Mouse (Mus musculus) midbrain, embryonic 14.5 days (tissue): Measurements from ENCODE around the gene Stambpl1. TPM values are rescaled to one million over a fixed set of nuclear protein-coding genes. Genes with fewer than 3 reads are reported as not detected.

Source experiments
- ATAC-seq: fragments of 200-750 bp; cut with Nextera tagmentation; 2 replicates; pipeline ENCODE4 v1.8.0; 2017; ENCODE audit warnings: moderate number of reproducible peaks, moderate library complexity; ENCODE audit not compliant: low FRiP score, low TSS enrichment
- DNase-seq: peaks from one replicate; pipeline ENCODE4 v3.0.0-alpha.2; 2015
- H3K27ac ChIP-seq: fragments of 300-500 bp; sonication (generic); replicated peaks from 2 replicates; pipeline ENCODE4 v1.5.1; 2014; ENCODE audit warnings: mild to moderate bottlenecking, low read depth, low read length, moderate library complexity
- H3K27me3 ChIP-seq: fragments of 300-500 bp; sonication (generic); 2 replicates; pipeline ENCODE4 v1.6.1; 2014; ENCODE audit warnings: low read length, control low read depth, mixed read lengths; ENCODE audit not compliant: control insufficient read depth, insufficient read depth
- H3K36me3 ChIP-seq: fragments of 300-500 bp; sonication (generic); 2 replicates; pipeline ENCODE4 v1.6.1; 2014; ENCODE audit warnings: low read length, control low read depth; ENCODE audit not compliant: control insufficient read depth, insufficient read depth
- H3K4me1 ChIP-seq: fragments of 300-500 bp; sonication (generic); 2 replicates; pipeline ENCODE4 v1.6.1; 2014; ENCODE audit warnings: mild to moderate bottlenecking, antibody characterized with exemption, low read length, control low read depth; ENCODE audit not compliant: control insufficient read depth, insufficient read depth
- H3K4me2 ChIP-seq: fragments of 300-500 bp; sonication (generic); 2 replicates; pipeline ENCODE4 v1.6.1; 2014; ENCODE audit warnings: mild to moderate bottlenecking, low read length, moderate library complexity
- H3K4me3 ChIP-seq: fragments of 300-500 bp; sonication (generic); replicated peaks from 2 replicates; pipeline ENCODE4 v1.5.1; 2014; ENCODE audit warnings: low read depth, low read length
- H3K9ac ChIP-seq: fragments of 300-500 bp; sonication (generic); replicated peaks from 2 replicates; pipeline ENCODE4 v1.6.1; 2014; ENCODE audit warnings: mild to moderate bottlenecking, low read length, moderate library complexity
- H3K9me3 ChIP-seq: fragments of 300-500 bp; sonication (generic); 2 replicates; pipeline ENCODE4 v1.6.1; 2016; ENCODE audit warnings: low read length, control low read depth, mixed read lengths; ENCODE audit not compliant: control insufficient read depth
- WGBS: fragments of 180-500 bp; shearing (Covaris S2); extraction: QIAGEN DNeasy Blood & Tissue Kit; methylation state at CpG from one replicate; pipeline ENCODE4 v1.1.7; 2014; 5-methylcytosine and 5-hydroxymethylcytosine counted together
- polyA plus RNA-seq: library from polyadenylated mRNA; unstranded; fragments of >200 nt; fragmentation: Nextera tagmentation; extraction: Ambion mirVana; gene quantifications from 2 replicates; pipeline ENCODE4 v1.2.1, GENCODE M21; 2014

Gene Stambpl1
- polyA plus RNA-seq, 1 experiment from 2014 or later = 11.5 TPM

DNA sequence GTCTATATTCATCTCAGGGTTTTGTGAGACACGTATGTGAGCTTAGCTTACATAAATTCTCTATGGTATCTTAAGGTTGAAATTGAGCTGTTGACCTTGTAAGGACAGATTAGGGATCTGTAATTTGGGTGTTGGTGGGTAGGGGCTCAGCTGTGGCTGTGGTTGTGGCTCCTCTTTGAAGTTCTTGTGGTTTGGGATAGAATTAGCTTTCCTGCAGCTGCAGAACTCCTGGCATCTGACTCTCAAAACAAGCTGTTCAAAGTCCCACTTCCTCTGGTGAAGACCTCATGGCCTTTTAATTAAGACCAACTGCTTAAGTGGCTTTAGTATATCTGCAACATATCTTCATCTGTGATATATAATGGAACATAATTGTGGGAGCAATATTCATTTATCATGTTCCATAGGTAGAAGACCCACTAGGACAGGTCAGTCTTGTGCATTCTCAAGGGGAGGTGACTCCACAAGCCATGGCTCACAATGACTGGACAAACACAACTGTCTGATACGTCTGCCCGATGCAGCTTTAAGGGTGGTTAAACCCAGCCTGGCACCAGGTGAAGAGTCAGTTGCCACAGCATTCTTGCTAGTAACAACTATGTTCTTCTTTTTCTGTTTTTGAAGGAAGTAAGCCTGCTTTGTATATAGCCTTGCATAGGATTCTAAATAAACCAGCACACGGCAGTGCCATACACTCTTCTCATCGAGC, 27.4 kb downstream of the Stambpl1 start:
- Histone ChIP-seq H3K36me3 (no peaks in the 10 kb centered on the region), H3K4me3 (no peak overlapping the region), H3K9ac (no peak overlapping the region), H3K27ac (no peak overlapping the region), H3K27me3 (no peaks in the 10 kb centered on the region), H3K4me2 (no peak overlapping the region), H3K4me1 (no peaks in the 10 kb centered on the region), H3K9me3 (no peaks in the 10 kb centered on the region)
- WGBS = 91% methylated on average over 5 of the region's 5 CpGs
- ATAC-seq = no peak
- DNase-seq = no peak

GRCm38 (mm10) chr19:34220732-34221380, 28.8 kb downstream of the Stambpl1 start:
- Histone ChIP-seq H3K27ac (no peak overlapping the region), H3K9ac (no peak overlapping the region), H3K4me1 (no peaks in the 10 kb centered on the region), H3K4me2 (no peak overlapping the region), H3K9me3 (no peaks in the 10 kb centered on the region), H3K27me3 (no peaks in the 10 kb centered on the region), H3K4me3 (no peak overlapping the region), H3K36me3 (no peaks in the 10 kb centered on the region)
- 74% methylated on average over 3 of the region's 3 CpGs for WGBS
- DNase-seq (no peak), ATAC-seq (no peak)

GRCm38 (mm10) chr19:34222805-34223204, 30.8 kb downstream of the Stambpl1 start:
- 91% methylated on average over 3 of the region's 3 CpGs for WGBS
- DNase-seq (no peak), ATAC-seq (no peak)
- no peak overlapping the region for H3K9ac ChIP-seq
- no peak overlapping the region for H3K27ac ChIP-seq
- H3K4me3 ChIP-seq = no peak overlapping the region
- no peaks in the 10 kb centered on the region for H3K4me1 ChIP-seq
- no peak overlapping the region for H3K4me2 ChIP-seq
- no peaks in the 10 kb centered on the region for H3K9me3 ChIP-seq
- no peaks in the 10 kb centered on the region for H3K36me3 ChIP-seq
- no peaks in the 10 kb centered on the region for H3K27me3 ChIP-seq

DNA sequence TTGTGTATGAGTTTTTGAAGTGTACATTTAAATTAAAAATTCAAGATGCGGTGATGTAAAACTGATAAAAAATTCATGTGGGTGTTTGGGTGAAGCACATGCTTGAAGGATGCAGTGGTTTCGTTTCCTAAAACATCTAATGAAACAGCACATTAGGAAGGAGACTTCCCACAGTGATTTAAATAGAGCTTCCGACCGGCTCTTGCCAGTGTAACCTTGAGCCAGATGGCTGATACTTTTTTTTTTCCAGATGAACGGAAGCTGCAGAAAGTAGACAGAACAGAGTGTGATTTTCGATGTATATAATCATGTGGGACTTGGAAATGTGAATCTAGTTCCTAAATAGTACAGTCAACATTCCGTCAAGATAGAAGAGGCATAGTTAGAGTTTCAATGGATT, 39.6 kb downstream of the Stambpl1 start:
- whole genome bisulfite sequencing = 80% methylated on average over 7 of the region's 7 CpGs
- DNase-seq (no peak), ATAC-seq (no peak)
- H3K9ac ChIP-seq = no peak overlapping the region
- no peaks in the 10 kb centered on the region for H3K9me3 ChIP-seq
- no peak overlapping the region for H3K4me2 ChIP-seq
- H3K36me3 ChIP-seq = no peaks in the 10 kb centered on the region
- no peaks in the 10 kb centered on the region for H3K4me1 ChIP-seq
- no peaks in the 10 kb centered on the region for H3K27me3 ChIP-seq
- no peak overlapping the region for H3K27ac ChIP-seq
- H3K4me3 ChIP-seq = no peak overlapping the region

- H3K4me3 ChIP-seq = no peak overlapping the region
- no peak for ATAC-seq
- no peak overlapping the region for H3K27ac ChIP-seq
- H3K27me3 ChIP-seq = no peaks in the 10 kb centered on the region
- WGBS = 51% methylated on average over 5 of the region's 5 CpGs
- H3K4me2 ChIP-seq = no peak overlapping the region
- no peak overlapping the region for H3K9ac ChIP-seq
- no peaks in the 10 kb centered on the region for H3K4me1 ChIP-seq
- no peak for DNase-seq
- no peaks in the 10 kb centered on the region for H3K9me3 ChIP-seq
- H3K36me3 ChIP-seq = no peaks in the 10 kb centered on the region
Measured at GRCm38 (mm10) chr19:34232326-34232725, 40.3 kb downstream of the Stambpl1 start.

DNA sequence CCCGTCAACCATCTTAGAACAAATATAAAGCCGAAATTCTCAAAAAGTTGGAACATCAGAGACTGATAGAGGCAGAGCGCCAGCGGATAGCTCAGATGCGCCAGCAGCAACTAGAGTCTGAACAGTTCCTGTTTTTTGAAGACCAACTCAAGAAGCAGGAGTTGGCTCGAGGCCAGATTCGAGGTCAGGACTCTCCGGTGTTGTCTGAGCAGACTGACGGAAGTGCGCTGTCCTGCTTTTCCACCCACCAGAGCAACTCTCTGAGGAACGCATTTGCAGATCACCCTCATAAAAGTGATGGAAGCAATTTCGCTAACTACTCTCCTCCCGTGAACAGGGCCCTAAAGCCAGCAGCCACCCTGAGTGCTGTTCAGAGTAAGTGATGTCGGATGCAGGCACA, 41.9 kb downstream of the Stambpl1 start:
- Histone ChIP-seq H3K4me1 (no peaks in the 10 kb centered on the region), H3K36me3 (no peaks in the 10 kb centered on the region), H3K9me3 (no peaks in the 10 kb centered on the region), H3K27ac (no peak overlapping the region), H3K9ac (no peak overlapping the region), H3K27me3 (no peaks in the 10 kb centered on the region), H3K4me2 (no peak overlapping the region), H3K4me3 (no peak overlapping the region)
- WGBS = 90% methylated on average over 14 of the region's 14 CpGs
- ATAC-seq (no peak), DNase-seq (no peak)

GRCm38 (mm10) chr19:34236049-34236448, 44.0 kb downstream of the Stambpl1 start:
- ATAC-seq = no peak

GRCm38 (mm10) chr19:34237746-34238145, 45.7 kb downstream of the Stambpl1 start:
- no peaks in the 10 kb centered on the region for H3K9me3 ChIP-seq
- H3K36me3 ChIP-seq = no peaks in the 10 kb centered on the region
- no peak overlapping the region for H3K4me2 ChIP-seq
- H3K27me3 ChIP-seq = no peaks in the 10 kb centered on the region
- DNase-seq (no peak), ATAC-seq (no peak)
- 91% methylated on average over 2 of the region's 2 CpGs for WGBS
- H3K9ac ChIP-seq = no peak overlapping the region
- no peaks in the 10 kb centered on the region for H3K4me1 ChIP-seq
- no peak overlapping the region for H3K4me3 ChIP-seq
- H3K27ac ChIP-seq = no peak overlapping the region

More at GRCm38 (mm10) chr19:34236049-34236448, 44.0 kb downstream of the Stambpl1 start:
- H3K4me2 ChIP-seq = no peak overlapping the region
- no peak for DNase-seq
- H3K9ac ChIP-seq = no peak overlapping the region
- H3K27me3 ChIP-seq = no peaks in the 10 kb centered on the region
- H3K4me3 ChIP-seq = no peak overlapping the region
- no peaks in the 10 kb centered on the region for H3K36me3 ChIP-seq
- 97% methylated on average over 3 of the region's 3 CpGs for WGBS
- H3K27ac ChIP-seq = no peak overlapping the region
- no peaks in the 10 kb centered on the region for H3K4me1 ChIP-seq
- H3K9me3 ChIP-seq = no peaks in the 10 kb centered on the region
